Mouse (Mus musculus) small intestine, adult 2 months (tissue): Measurements from ENCODE around the gene Acot7.

Source experiments
- CTCF ChIP-seq: fragments of 200-500 bp; IDR thresholded peaks from 2 replicates; pipeline ENCODE4 v1.5.1; 2012; ENCODE audit warnings: low read depth, mild to moderate bottlenecking, control low read depth, inconsistent platforms, low read length, moderate library complexity, mixed read lengths; ENCODE audit not compliant: insufficient replicate concordance, insufficient read length; ENCODE audit errors: extremely low read depth
- POLR2A ChIP-seq: fragments of 200-500 bp; IDR thresholded peaks from 2 replicates; pipeline ENCODE4 v1.6.1; 2012; ENCODE audit warnings: low read depth, mild to moderate bottlenecking, control low read depth, inconsistent platforms, low read length, moderate library complexity

- TF ChIP-seq CTCF (no peak), POLR2A (no peak)
These were observed 1.3 kb upstream of the Acot7 start for GRCm38 (mm10) chr4:152176638-152177037.
